Mouse (Mus musculus) urinary bladder, postnatal 4 days (tissue): ENCODE results near the gene Zfp13.
"Not testable (repeated sequence)": the region's sequence is repeated elsewhere in the genome, so short reads cannot be mapped to it uniquely, and the experiment has no call there.

ENCODE experiments used
- DNase-seq, 2 experiments: peaks; one replicate each; pipeline ENCODE4 v3.0.0; 2021 to 2022; ENCODE audit warnings: low spot score in 2 of 2

The Zfp13 gene

GRCm38 (mm10) chr17:23550188-23550791 is 49.0 kb downstream of the Zfp13 start:
- peak; percentile 82 to 92 for DNase-seq

GRCm38 (mm10) chr17:23549441-23549840 is 49.8 kb downstream of the Zfp13 start:
- no peak for DNase-seq

DNA sequence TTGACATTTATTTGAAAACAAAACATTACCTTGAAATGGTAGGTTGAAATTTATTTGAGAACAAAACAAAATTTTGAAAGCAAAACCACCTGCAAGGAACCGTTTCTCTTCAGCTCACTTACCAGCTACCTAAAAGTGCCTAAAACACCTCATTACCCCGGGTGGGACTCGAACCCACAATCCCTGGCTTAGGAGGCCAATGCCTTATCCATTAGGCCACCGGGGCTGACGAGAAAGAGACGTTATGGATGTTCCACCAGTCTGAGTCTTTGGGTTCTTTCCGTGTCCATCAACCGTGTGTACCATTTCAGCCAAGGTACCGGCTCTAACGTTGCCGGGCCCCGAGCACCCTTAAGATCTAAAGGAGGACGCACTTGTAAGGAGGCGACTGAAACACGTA is 50.7 kb downstream of the Zfp13 start:
- no peak for DNase-seq

DNA sequence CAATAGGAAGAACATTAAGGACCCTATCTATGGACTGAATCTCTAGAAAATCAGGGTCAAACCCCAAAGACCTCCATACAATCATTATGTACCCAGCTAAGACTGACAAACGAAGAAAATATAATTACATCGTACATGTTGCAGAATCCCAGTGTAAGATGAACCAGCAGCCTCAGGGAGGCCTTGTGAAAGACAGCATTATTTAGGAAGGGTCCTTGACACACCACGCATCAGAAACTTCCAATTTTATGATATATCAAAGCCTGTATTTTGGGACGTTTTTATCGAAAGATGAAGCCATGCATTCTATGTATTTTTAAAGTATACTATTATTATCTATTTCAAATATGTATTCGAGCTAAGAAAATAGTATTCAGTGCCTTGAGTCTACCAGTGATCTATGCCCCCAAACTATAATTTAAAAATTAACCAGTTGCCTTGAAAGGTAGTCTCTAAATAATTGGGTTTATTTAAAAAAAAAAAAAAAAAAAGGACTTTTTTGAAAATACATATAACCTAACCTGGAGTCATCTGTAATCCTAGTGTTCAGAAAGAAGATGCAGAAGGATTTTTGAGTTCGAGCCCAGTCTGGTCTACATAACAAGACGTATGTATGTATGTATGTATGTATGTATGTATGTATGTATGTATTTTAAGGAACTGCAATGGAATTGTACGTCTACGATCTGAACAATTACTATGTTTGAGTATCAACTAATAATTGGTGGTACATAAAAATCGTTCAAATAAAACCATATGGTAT is 51.4 kb downstream of the Zfp13 start:
- no peak for DNase-seq

DNA sequence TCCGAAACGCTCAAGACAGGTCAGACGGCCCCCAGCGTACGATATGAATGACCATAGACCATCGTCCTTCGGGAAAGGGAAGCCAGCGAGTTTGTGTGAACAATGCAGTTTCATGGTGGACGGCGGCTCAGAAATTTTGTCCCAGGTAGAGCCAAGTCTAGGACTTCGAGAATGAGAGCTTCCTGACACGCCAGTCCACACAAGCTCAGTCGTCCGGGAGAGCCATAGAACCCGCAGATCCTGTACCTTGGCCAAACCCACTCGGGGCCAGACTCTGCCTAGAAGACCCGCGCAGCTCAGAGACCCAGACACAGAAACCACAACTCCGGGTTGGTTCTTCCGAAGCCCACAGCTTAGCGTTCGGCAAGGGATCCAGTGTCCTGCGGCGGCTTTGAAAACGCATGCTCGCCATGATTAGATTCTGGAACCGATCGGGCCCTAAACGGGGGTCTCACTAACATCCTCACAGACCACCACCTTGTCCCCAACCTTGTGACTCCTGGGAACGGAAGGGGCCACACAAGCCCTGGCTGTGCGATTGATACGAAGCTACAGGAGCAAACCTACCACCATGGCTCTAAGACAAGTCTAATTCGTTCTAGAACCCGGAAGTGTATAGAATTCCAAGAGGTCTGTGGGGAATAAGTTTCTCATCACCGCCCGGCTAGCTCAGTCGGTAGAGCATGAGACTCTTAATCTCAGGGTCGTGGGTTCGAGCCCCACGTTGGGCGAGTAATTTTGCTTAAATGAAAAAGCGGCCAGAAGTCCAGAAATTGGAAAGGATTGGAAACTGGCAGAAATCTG is 52.4 kb downstream of the Zfp13 start:
- peak; percentile 64 to 82 for DNase-seq

DNA sequence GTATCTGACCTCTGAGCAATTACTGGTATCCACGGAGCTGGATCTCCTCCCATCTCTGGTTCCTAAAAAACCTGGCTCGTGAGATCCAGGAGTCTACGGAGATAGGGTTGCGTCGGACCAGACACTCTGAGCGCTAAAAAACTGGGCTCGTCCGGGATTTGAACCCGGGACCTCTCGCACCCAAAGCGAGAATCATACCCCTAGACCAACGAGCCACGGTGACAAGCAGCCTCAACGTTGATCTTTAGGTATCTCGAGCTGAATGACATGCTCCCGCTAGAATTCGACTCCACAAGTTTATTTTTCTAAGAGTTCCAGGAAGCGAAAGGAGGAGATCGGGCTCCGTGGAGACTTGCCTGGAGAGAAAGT is 53.0 kb downstream of the Zfp13 start:
- DNase-seq, result peak in 1 of 2 experiments; percentile 49

GRCm38 (mm10) chr17:23545841-23546240 is 53.4 kb downstream of the Zfp13 start:
- DNase-seq, result no peak

DNA sequence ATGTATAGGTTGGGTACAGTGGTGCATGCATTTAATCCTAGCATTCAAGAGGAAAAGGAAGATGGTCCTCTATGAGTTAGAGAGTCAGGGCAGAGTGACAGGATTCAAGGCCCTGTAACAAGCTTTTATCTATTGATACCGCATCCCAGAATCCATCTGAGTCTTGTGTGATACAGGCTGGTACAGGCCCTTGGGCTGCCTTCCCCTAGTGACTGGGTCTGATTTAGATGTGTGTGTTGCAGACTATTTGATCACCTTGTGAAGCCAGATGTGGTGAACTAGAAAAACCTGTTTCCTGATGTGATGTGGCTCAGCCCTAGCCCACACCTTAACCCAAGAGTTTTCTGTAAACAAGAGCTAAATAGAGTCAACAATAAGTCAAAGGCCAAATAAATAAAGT is 54.5 kb downstream of the Zfp13 start:
- DNase-seq, result no peak

DNA sequence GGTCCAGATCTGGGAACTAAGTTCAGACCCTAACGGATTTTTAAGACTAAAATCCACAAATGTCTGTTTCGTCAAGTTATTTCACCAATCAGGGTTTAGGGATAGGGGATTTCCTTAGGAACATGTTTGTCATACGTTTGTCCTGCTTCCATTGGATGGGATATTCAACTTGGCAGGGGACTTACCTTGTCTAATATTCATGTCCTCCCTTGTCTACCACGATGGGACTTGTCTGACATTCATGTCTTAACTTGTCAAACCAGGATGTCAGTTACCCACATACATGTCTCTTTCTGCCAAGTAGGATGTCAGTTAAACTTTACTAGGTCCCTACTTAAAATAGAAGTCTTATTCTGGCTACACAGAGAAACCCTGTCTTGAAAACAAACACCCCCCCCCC is 55.3 kb downstream of the Zfp13 start:
- DNase-seq, result no peak

- DNase-seq, result no peak
These were observed 56.0 kb downstream of the Zfp13 start for GRCm38 (mm10) chr17:23543325-23543724.

- no peak for DNase-seq
These were observed 56.5 kb downstream of the Zfp13 start for GRCm38 (mm10) chr17:23542835-23543234.

GRCm38 (mm10) chr17:23542004-23542720 is 57.1 kb downstream of the Zfp13 start:
- DNase-seq, result no peak

- no peak for DNase-seq
These were observed 58.4 kb downstream of the Zfp13 start for GRCm38 (mm10) chr17:23540605-23541475.

DNA sequence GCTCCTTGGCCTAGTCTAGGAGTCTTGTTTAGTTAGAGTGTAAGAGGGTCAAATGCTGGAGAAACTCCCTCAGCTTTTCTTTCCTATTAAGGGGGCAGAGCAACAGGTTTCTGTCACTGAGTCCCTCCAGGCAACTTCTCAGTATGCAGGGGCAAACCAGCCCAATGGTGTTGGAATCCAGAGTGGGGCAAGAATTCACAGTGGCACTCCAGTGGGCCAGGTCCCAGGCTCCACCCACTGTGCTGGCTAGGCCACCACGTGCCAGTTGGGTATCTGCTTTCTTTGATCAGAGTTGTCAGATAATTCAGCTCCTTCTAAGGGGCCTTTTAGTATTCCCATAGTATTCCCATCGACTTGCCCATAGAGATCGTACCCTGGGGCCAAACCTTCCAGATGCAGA is 59.2 kb downstream of the Zfp13 start:
- DNase-seq, result no peak

DNA sequence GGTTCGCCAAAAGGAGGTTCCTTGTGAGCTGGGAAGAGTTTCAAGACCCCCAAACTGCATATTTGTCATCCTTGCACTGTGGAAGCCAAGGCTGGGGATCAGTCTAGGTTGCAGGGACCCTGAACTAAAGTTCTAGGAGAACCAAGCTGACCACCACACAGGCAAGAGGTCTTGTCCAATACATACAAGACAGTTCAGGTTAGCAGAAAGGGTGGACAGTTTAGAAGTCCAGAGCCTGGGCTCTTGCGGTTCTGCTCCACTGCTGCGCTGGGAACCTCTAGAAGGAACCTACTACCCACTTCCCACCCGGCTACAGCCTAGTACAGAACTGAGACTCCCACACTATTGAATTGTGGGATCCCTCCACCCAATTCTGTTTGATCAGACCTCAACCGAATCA is 59.7 kb downstream of the Zfp13 start:
- DNase-seq, result no peak

- no peak for DNase-seq
These were observed 60.8 kb downstream of the Zfp13 start for GRCm38 (mm10) chr17:23538299-23539015.

DNA sequence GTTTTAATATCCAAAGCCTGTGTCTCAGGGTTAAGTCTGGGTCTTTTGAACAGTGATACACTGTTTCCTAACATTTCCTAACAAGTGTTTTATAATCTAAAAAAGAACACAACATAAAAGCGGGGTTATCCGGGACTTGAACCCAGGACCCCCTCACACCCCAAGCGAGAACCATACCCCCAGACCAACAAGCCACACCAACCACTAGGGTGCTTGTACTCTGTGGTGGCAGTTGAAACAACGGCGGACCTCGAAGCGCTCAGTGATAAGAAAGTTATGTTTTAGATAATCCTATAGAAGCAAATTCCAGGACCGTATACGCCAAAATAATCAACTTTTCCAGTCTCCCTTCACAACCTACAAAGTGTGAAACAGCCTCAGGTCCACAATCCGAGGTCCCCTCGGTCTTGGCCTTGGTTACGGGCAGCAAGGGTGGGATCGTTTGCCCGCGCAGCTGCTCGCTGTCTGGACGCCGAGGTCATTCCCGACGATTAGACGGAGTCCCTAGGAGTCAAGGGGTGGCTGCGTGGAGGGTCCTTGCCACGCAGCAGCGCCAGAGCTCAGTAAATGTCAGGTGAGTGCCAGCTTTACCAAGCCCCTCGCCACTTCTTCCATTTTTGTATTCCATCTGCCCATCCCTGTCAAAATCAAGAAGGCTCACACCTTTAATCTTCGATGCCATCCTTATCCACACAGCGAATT is 61.6 kb downstream of the Zfp13 start:
- DNase-seq, result no peak

GRCm38 (mm10) chr17:23535046-23535788 is 64.1 kb downstream of the Zfp13 start:
- not testable (repeated sequence) for DNase-seq
